Mouse (Mus musculus) limb, embryonic 10.5 days (tissue): ENCODE data around the gene Smyd1. TPM values are rescaled to one million over a fixed set of nuclear protein-coding genes. Genes with fewer than 3 reads are reported as not detected.

Source experiments
- DNase-seq: peaks from one replicate; pipeline ENCODE4 v3.0.0-alpha.2; 2017; ENCODE audit warnings: low spot score
- H3K27ac ChIP-seq: fragments of 300-500 bp; sonication (generic); 2 replicates; pipeline ENCODE4 v1.5.1; 2016; ENCODE audit warnings: mild to moderate bottlenecking
- H3K27me3 ChIP-seq: fragments of 300-500 bp; sonication (generic); 2 replicates; pipeline ENCODE4 v1.6.1; 2016; ENCODE audit warnings: low read depth, mild to moderate bottlenecking; ENCODE audit not compliant: poor library complexity, severe bottlenecking
- H3K36me3 ChIP-seq: fragments of 300-500 bp; sonication (generic); 2 replicates; pipeline ENCODE4 v1.6.1; 2016; ENCODE audit warnings: mild to moderate bottlenecking, moderate library complexity
- H3K4me1 ChIP-seq: fragments of 300-500 bp; sonication (generic); 2 replicates; pipeline ENCODE4 v1.6.1; 2016
- H3K4me3 ChIP-seq: fragments of 300-500 bp; sonication (generic); 2 replicates; pipeline ENCODE4 v1.5.1; 2016; ENCODE audit warnings: mild to moderate bottlenecking, moderate library complexity
- H3K9me3 ChIP-seq: fragments of 300-500 bp; sonication (generic); replicated peaks from 2 replicates; pipeline ENCODE4 v1.6.1; 2016; ENCODE audit warnings: mild to moderate bottlenecking
- WGBS: fragments of 180-500 bp; shearing (Covaris S2); methylation state at CpG from one replicate; pipeline ENCODE4 v1.1.7; 2016; 5-methylcytosine and 5-hydroxymethylcytosine counted together
- polyA plus RNA-seq: library from polyadenylated mRNA; unstranded; fragments of >200 nt; fragmentation: Nextera tagmentation; extraction: Ambion mirVana; gene quantifications from 2 replicates; pipeline ENCODE4 v1.2.1, GENCODE M21; 2016

Smyd1 gene
- 0.24 and 0.35 TPM in 2 replicates for polyA plus RNA-seq

DNA sequence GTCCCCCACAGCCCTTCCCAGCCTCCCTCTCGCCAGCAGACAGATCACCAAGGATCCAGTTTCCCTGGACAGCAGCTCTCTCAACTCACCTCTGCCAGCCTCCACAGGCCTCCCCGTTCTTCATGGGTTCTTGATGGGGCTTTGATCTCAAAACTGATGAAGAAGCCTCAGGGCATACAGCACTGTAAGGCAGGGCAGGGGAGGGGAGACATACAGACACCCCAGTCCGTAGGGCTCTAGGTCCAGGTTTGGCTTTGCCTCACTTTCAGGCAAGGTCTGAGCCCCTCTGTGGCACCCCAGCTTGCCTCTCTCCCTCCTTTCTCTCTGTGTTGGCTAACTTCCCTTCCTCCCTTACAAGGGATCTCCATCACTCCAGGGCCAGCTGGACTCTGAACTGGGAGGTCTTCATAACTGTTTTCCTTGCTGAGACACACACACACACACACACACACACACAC lies at the start of gene Smyd1:
Gene Smyd1 (minus strand): TSS at position 408 of the 458 bp plus-strand sequence.
- Histone ChIP-seq H3K9me3 (no peaks in the 10 kb centered on the region), H3K27ac (no peak within 1 kb of the TSS), H3K27me3 (no peaks in the 10 kb centered on the region), H3K4me3 (no peak within 1 kb of the TSS), H3K4me1 (no peaks in the 10 kb centered on the region), H3K36me3 (no peaks in the 10 kb centered on the region)
- WGBS, result 73% methylated on average over 3 of the region's 3 CpGs
- no peak for DNase-seq

GRCm38 (mm10) chr6:71371085-71371605 lies 49.1 kb upstream of the Smyd1 start:
- DNase-seq, result no peak
- no peak overlapping the region for H3K27ac ChIP-seq
- H3K36me3 ChIP-seq, result no peaks in the 10 kb centered on the region
- H3K27me3 ChIP-seq, result no peaks in the 10 kb centered on the region
- no peak overlapping the region for H3K4me3 ChIP-seq
- H3K9me3 ChIP-seq, result no peaks in the 10 kb centered on the region
- H3K4me1 ChIP-seq, result no peaks in the 10 kb centered on the region
- 90% methylated on average over 5 of the region's 5 CpGs for WGBS

- Histone ChIP-seq H3K27me3 (no peaks in the 10 kb centered on the region), H3K9me3 (no peaks in the 10 kb centered on the region), H3K4me1 (no peaks in the 10 kb centered on the region), H3K36me3 (no peaks in the 10 kb centered on the region), H3K27ac (no peak overlapping the region), H3K4me3 (no peak overlapping the region)
- DNase-seq, result no peak
- WGBS, result 87% methylated on average over 6 of the region's 6 CpGs
These were observed 47.4 kb upstream of the Smyd1 start for GRCm38 (mm10) chr6:71369416-71369815.

GRCm38 (mm10) chr6:71363995-71364394 lies 42.0 kb upstream of the Smyd1 start:
- WGBS, result 82% methylated on average over 2 of the region's 2 CpGs
- H3K36me3 ChIP-seq, result no peaks in the 10 kb centered on the region
- no peaks in the 10 kb centered on the region for H3K4me1 ChIP-seq
- H3K9me3 ChIP-seq, result no peaks in the 10 kb centered on the region
- DNase-seq, result no peak
- H3K27me3 ChIP-seq, result no peaks in the 10 kb centered on the region
- no peak overlapping the region for H3K4me3 ChIP-seq
- no peak overlapping the region for H3K27ac ChIP-seq

- DNase-seq, result no peak
- no peaks in the 10 kb centered on the region for H3K4me1 ChIP-seq
- H3K27me3 ChIP-seq, result no peaks in the 10 kb centered on the region
- H3K36me3 ChIP-seq, result no peaks in the 10 kb centered on the region
- no peak overlapping the region for H3K4me3 ChIP-seq
- H3K27ac ChIP-seq, result no peak overlapping the region
- WGBS, result 93% methylated on average over 10 of the region's 10 CpGs
- no peaks in the 10 kb centered on the region for H3K9me3 ChIP-seq
These were observed 39.2 kb upstream of the Smyd1 start for GRCm38 (mm10) chr6:71361156-71361670.

- no peaks in the 10 kb centered on the region for H3K9me3 ChIP-seq
- H3K4me1 ChIP-seq, result no peaks in the 10 kb centered on the region
- H3K27ac ChIP-seq, result no peak overlapping the region
- no peak for DNase-seq
- no peaks in the 10 kb centered on the region for H3K36me3 ChIP-seq
- no peak overlapping the region for H3K4me3 ChIP-seq
- H3K27me3 ChIP-seq, result no peaks in the 10 kb centered on the region
- 63% methylated on average over 5 of the region's 5 CpGs for WGBS
These were observed 38.7 kb upstream of the Smyd1 start for GRCm38 (mm10) chr6:71360751-71361150.

DNA sequence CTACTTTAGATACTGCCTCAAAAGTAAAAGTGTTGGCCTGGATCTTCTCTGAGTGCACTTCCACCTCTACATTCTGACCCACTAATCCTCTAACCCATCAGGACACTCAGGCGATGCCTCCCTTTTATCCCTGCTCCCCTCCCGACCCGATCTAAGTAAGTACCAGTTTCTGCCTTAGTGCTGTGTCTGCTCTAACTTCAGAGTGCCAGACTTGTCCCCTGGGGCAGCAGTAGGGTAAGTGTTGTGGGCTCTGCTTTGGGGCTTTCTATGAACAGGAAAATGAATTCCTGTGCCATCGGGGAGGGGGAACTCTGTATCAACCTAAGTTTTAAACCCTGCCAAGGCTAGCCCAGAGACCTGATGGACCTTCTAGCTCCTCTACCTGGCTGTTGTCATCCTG lies 38.2 kb upstream of the Smyd1 start:
- H3K27ac ChIP-seq, result no peak overlapping the region
- no peaks in the 10 kb centered on the region for H3K27me3 ChIP-seq
- 79% methylated on average over 4 of the region's 4 CpGs for WGBS
- no peaks in the 10 kb centered on the region for H3K4me1 ChIP-seq
- no peak for DNase-seq
- no peaks in the 10 kb centered on the region for H3K9me3 ChIP-seq
- no peaks in the 10 kb centered on the region for H3K36me3 ChIP-seq
- no peak overlapping the region for H3K4me3 ChIP-seq

GRCm38 (mm10) chr6:71357493-71357892 lies 35.5 kb upstream of the Smyd1 start:
- no peak for DNase-seq
- no peaks in the 10 kb centered on the region for H3K36me3 ChIP-seq
- WGBS, result 92% methylated on average over 7 of the region's 7 CpGs

DNA sequence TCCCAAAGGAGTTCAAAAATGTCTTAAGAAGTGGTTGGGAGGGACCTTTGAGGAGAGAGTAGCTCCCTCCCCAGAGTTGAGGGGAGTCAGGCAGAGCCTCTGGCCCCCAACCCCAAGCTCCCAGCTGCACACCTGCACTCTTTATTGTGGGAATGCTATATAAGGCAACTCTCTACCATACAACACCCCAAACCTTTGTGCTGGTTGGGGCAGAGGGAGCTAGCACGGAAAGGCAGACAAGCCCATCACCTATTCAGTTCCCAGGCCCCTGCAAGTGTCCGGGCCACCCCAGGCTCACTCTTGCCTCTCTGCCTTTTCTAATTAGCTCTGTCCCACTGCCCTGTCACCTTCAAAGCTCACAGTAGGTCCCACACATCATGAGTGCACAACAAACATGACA lies 31.7 kb upstream of the Smyd1 start:
- DNase-seq, result no peak
- WGBS, result 89% methylated on average over 2 of the region's 2 CpGs
- no peak overlapping the region for H3K27ac ChIP-seq

More at GRCm38 (mm10) chr6:71357493-71357892, 35.5 kb upstream of the Smyd1 start:
- Histone ChIP-seq H3K4me3 (no peak overlapping the region), H3K4me1 (no peaks in the 10 kb centered on the region), H3K27me3 (no peaks in the 10 kb centered on the region), H3K27ac (no peak overlapping the region), H3K9me3 (no peaks in the 10 kb centered on the region)

DNA sequence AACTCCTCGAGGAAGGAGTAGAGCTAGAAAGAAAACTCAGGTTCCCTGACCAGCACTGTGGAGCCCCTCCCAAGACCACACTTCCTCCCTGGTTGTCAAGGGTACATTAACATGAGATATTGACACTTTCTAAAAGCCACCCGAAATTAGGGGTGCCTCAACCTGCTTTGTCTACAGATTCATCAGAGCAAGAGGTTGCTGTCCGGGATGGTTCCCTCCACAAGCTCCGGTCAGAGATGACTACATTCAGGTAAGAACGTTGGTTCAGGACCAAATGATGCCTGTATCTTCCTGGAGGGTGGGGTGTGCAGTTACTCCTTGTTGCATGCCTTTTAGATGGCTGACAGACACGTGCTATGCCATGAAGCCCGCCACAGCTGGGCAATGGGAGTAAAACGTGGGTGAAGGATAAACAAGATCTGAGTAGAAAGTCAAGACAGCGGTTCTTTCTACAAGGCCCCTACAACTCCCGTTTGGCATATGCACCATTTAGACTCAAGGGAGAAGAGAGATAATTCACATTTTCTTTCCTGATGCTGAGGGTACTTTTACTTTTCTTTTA lies 30.9 kb upstream of the Smyd1 start:
- Histone ChIP-seq H3K27me3 (no peaks in the 10 kb centered on the region), H3K36me3 (no peaks in the 10 kb centered on the region), H3K9me3 (no peaks in the 10 kb centered on the region), H3K4me1 (no peaks in the 10 kb centered on the region), H3K4me3 (no peak overlapping the region), H3K27ac (no peak overlapping the region)
- WGBS, result 85% methylated on average over 10 of the region's 10 CpGs
- no peak for DNase-seq

More for the DNA sequence above, 31.7 kb upstream of the Smyd1 start:
- Histone ChIP-seq H3K4me3 (no peak overlapping the region), H3K27me3 (no peaks in the 10 kb centered on the region), H3K4me1 (no peaks in the 10 kb centered on the region), H3K36me3 (no peaks in the 10 kb centered on the region), H3K9me3 (no peaks in the 10 kb centered on the region)

DNA sequence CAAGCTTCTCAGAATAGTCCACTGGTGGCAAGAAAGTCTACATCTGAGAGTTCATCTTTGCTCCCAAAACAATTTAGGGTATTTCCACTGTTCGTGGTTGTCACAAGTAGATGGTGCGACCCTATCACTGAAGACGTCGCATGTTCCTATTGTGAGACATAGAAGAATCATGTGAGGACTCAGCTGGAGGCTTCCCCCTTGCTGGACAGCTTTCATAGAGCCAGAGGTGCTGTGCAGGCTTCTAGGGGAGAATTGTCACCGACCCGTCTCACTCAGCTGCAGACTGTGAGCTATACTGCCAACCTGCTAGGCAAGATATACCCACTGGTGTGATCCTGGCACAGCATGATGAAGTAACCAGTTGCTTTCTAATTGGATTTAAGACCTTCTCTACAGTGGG lies 30.2 kb upstream of the Smyd1 start:
- no peak overlapping the region for H3K27ac ChIP-seq
- H3K36me3 ChIP-seq, result no peaks in the 10 kb centered on the region
- 94% methylated on average over 6 of the region's 6 CpGs for WGBS
- DNase-seq, result no peak
- no peaks in the 10 kb centered on the region for H3K9me3 ChIP-seq
- no peaks in the 10 kb centered on the region for H3K4me1 ChIP-seq
- no peak overlapping the region for H3K4me3 ChIP-seq
- no peaks in the 10 kb centered on the region for H3K27me3 ChIP-seq

DNA sequence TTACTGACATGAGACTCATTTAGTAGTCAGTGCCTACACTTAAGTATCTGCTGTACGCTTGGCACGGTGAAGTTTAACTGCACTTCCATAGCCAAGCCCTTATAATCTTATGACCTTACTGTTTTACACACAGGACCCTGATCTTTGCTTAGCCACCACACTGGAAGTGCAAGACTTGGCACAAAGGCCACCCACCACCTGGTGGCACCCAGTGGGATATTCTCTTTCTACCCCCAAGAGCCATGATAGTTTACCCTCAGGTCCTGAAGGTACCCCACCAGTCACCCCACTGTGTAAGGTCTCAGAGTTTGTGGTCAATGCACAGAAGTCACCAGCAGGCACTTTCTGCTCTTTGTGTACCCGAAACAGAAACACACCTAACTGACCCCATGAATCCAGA lies 29.2 kb upstream of the Smyd1 start:
- no peak for DNase-seq
- no peak overlapping the region for H3K4me3 ChIP-seq
- WGBS, result 92% methylated on average over 3 of the region's 3 CpGs
- no peaks in the 10 kb centered on the region for H3K27me3 ChIP-seq
- no peaks in the 10 kb centered on the region for H3K36me3 ChIP-seq
- no peaks in the 10 kb centered on the region for H3K9me3 ChIP-seq
- no peaks in the 10 kb centered on the region for H3K4me1 ChIP-seq
- no peak overlapping the region for H3K27ac ChIP-seq

GRCm38 (mm10) chr6:71348006-71348405 lies 26.0 kb upstream of the Smyd1 start:
- Histone ChIP-seq H3K27me3 (no peaks in the 10 kb centered on the region), H3K4me1 (no peaks in the 10 kb centered on the region), H3K4me3 (no peak overlapping the region), H3K9me3 (no peaks in the 10 kb centered on the region), H3K27ac (no peak overlapping the region), H3K36me3 (no peaks in the 10 kb centered on the region)
- 92% methylated on average over 9 of the region's 9 CpGs for WGBS
- no peak for DNase-seq

DNA sequence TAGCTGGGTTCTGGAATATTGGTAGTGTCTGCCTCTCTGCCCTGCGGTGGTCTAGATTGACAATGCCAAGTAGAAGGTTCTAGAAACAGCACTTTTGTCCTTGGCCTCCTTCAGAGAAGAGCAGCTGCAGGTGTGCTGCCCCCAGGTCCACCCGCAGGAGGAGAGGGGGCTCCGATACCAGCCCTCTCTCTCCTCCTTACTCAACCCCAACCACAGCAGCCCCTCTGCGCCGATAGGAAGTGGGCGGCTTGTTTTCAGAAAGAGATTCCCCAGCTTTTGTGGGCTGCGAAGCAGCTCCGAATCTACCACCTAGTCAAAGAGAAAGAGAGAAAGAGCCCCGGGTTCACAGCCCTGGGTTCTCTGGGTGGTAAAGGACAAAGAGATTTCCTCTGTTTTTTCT lies 19.1 kb upstream of the Smyd1 start:
- Histone ChIP-seq H3K4me1 (no peaks in the 10 kb centered on the region), H3K9me3 (no peaks in the 10 kb centered on the region), H3K27ac (no peak overlapping the region), H3K4me3 (no peak overlapping the region), H3K27me3 (no peaks in the 10 kb centered on the region), H3K36me3 (no peaks in the 10 kb centered on the region)
- 91% methylated on average over 9 of the region's 9 CpGs for WGBS
- no peak for DNase-seq
